Mouse (Mus musculus) CH12F3 (cell line): ENCODE measurements around the gene Adam12.

Experiments used
- in situ Hi-C: fragments of 300-500 bp; cut with MboI; formaldehyde crosslinking; loops from 2 replicates; pipeline ENCODE4 v1.14.3; 2020; ENCODE audit warnings: low sequenced_read_pairs

The Adam12 gene

DNA sequence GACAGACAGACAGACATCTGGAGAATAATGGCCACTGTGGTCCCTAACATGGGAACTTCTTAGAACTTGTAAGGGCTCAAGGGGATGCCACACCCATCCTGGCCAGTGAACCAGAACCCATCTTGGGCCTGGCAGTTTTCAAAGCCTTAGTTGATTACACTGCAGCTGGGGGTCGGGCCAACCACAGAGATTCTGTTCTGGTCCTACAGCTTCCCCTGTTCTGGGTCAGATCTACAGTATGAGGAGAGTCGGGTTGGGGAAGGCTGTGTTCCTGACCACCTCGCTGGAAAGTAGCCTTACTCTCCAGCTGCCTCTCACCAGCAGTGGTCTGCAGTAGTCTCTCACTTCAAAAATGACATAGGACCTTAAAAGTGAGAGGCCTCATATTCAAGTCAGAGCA, 5.7 kb downstream of the Adam12 start:
- in situ Hi-C loops, result no loop called here

DNA sequence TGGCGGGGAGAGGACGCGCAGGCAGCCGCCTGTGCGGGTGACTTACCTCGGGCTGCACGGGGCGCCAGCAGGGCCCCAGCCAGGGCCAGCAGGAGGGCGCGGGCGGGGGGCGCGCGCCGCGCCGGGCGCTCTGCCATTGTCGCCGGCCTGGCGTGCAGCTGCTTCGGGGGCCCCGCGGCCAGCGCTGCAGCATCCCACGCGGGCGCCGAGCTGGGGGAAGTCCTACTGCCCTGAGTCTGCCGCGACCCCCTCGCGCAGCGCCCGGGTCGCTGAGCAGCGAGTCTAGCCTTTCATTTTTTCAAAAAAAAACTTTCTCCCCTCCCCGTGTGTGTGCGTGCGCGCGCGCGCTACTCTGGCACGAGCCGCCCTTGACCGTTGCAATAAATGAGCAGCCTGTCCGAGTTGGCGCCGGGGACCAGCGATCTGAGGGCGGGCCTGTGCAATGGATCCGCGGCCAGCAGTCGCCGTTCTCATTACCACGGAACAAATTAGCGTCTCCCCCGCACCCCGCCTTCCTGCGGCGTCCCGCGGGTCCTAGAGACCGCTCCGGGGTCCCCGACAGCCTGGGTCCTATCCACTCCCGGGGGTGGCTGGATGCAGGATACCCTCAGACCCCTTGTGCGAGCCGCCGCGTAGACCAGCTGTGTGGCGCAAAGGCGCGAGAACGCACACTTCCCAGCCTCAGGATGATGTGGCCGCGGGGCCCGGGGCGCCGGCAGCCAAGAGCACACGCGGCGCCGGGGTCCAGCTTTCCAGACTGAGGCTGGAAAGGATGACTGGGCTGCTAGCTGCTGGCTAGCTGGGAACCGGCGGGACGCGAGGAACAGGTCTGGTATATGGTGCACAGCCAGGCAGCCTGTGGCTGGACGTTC, 7.0 kb downstream of the Adam12 start:
- in situ Hi-C loops, result no loop called here

DNA sequence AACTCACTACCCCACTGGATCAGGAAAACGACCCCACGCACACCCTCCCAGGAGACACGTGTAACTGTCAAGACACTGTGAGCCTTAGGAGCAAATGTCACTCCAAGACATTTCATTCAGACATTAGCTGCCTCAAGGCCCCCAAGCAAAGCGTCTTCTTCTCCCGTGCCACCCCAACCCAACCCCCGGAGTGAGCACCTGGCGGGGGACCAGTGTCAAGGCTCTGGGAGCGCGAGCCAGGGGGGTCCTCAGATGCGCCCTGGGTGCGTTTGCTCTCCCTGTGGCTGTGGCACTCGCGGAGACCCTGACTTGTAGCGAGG, 7.6 kb downstream of the Adam12 start:
- in situ Hi-C loops, result no loop called here

DNA sequence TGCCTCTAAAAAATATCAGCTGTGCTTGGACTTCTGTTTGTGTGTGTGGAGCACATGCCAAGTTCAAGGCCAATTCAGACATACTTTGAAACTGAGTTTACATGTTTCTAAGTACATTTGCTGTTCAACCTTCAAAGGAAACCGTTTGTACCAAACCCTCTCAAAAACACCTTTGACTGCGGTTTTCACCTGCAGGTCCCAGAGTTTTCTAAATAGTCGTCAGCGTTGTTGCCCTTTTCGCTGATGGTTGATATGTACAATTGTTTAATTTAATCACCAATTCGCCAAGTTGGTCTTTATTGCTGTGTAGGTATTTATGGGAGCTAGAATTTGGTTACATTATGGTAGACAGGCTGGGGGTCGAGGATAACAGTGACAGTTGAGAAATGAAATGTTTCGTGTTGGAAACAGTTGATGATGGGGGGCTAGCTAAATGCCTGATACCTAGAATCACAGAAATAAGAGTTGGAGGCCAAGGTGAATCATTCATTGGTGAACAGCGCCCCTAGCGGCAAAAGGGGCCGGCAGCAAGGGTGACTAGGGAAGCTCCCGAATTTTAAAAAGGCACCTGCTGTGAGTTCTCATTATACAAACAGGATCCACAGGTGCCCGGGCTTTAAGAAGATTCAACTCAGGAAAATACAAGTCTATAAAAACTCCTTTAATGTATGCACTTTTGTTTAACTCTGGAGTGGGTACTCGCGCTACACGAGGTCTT, 8.3 kb downstream of the Adam12 start:
- in situ Hi-C loops, result no loop called here

DNA sequence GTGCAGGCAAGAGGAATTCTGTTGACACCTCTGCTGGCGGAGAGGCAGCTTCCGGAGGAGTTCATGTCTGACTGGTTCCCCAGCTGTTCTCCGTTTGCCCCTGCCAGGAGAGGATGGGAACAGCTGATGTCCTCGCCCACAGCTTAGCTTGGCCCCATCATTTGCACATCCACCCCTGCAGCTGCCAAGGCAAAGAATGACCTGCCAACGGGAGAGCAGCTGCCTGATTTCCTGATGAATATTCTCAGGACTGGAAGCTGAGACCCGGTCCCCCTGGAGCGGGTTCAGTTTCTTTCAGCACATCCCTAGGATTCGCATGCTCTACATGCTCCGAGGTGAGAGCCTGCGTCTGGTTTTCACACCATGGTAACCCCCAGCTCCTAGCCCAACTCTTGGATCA, 24.0 kb downstream of the Adam12 start:
- in situ Hi-C loops, result no loop called here

DNA sequence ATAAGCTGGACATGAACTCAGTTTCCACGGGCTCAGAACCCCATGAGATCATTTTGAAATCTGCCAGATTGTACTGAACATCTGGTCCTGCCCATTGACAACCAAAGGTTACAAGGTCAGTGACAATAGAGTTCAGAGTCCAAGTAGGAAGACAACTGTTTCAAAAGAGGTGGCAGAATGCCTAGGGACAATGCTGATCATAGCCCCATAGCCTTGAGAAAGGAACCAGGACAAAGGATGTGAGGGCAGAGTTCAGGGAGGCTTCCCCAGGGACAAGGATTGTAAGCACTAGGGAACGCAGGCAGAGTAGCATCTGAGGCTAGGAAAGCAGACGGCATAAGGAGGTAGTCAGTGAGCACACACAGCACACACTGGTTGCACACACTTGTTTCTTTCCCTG, 38.9 kb downstream of the Adam12 start:
- in situ Hi-C loops, result no loop called here

DNA sequence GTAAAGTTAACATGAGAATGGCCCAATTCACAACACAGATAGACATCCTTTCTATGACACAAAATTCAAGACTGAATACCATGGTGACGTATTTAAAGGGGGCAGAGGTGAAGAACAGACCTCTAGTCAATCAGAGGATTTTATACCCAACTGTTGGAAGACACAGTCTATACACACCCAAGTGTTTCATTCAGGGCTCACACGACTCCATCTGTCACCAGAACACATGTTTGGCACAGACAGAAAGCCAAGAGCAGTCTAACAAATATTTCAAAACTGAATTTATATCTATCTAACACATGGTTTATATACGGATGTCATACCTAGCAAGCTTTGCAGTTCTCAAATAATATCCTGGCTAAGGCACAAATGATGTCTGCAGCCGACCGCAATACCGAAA, 41.8 kb downstream of the Adam12 start:
- in situ Hi-C loops, result no loop called here

DNA sequence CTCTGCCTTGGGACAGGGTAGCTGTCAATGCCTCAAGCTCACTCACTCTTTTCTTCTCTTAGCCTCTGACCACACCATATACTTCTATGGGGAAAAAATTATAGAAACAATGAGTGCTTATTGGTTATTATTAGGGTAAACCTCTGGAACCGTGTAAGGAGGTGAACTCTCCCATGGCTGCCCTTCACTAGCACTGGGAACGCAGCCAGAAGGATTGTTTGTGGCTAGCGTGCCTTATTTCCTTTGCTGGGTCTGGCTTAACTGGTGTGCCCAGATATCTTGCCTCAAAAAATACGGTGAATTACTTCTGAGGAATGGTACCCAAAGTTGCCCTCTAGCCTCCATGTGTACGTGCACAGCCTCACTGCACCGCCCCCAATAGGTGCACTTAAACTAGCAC, 43.4 kb downstream of the Adam12 start:
- in situ Hi-C loops, result no loop called here

DNA sequence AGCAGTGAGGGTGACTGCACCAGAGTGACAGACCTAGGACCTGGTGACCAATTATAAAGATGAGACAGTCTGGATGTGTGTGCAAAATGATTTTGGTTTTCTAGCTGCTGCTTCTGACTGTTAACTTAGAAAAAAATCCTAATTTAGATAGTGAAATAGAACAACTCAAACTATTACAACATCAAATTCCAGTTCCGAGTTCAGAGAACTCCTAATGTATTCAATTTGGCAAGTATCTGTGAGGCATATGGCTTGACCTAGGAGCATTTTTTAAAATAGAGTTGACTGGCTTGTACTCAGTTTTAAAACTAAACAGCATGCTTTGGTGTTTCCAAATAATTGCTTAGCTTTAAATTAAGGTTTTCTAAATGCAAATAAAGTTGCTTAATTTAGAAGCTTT, 44.0 kb downstream of the Adam12 start:
- in situ Hi-C loops, result no loop called here

DNA sequence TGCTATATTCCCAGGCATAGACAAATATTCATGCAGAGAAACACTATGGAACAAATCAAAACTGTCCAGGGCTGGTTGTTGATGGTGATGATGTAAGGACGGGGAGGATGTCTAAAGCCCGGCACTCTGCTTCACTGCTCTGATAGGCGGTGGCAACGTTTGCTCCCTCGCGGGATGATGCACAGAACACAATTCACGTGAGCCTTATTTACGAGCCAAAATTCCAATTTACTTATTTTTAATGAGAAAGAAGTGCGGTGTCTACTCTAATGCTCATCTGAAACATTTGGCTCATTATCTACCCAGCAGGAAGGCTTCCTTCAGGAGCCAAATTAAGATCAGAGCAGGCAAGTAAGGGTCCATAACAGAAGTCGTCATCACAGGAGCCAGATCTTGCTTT, 45.4 kb downstream of the Adam12 start:
- in situ Hi-C loops, result no loop called here

DNA sequence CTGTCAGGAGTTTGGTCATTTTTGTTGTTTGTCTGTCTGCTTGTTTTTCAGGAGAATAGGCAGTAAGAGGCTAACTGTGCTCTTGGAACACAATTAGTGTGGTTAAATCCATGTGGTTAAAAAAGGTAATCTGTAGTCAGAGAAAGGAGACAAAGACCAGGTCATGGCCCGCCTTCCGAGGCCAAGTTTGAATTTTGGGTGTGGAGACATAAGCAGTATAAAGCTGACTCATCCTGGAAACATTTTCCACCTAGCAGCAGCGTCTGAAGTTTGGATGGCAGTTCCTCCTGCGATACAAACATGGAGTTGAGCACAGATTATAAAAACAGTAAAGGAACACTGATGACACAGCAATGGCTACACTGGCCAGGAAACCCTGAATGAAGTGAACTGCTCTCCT, 46.2 kb downstream of the Adam12 start:
- in situ Hi-C loops, result no loop called here

DNA sequence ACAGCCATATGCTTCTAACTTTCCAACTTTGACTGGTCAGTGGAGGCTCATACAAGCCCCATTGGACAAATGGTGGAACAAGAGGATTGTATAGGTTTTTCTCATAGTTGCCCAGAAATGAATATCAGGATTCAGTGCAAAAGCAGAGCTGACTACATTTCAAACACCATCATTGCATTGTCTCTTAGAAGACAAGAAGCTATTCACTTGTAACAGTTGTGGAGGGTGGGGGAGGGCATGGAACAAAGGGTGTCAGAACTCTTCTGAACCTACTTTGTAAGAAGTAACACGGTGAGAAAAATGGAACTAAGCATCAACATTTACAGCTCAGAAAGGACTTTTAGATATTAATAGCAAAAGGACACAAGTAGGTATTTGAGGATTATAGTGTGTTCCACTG, 50.2 kb downstream of the Adam12 start:
- in situ Hi-C loops, result no loop called here

DNA sequence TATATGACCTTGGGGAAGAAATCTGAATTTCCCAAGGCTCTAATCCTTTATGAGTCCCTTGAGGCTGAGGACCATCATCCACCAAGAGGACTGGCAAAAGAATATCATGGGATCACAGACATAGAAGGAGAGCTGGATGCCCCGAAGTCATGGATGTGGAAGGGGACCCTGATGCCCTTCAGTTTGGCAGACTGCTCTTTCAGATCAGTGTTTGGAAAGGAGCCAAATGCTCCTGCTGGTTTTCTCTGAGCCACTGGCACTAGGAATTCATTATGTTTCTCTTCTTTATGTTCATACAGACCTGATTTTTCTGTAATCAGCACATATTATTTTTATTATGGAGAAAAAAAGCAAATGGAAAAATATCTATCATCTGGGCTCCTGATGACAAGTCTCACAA, 50.9 kb downstream of the Adam12 start:
- in situ Hi-C loops, result no loop called here

DNA sequence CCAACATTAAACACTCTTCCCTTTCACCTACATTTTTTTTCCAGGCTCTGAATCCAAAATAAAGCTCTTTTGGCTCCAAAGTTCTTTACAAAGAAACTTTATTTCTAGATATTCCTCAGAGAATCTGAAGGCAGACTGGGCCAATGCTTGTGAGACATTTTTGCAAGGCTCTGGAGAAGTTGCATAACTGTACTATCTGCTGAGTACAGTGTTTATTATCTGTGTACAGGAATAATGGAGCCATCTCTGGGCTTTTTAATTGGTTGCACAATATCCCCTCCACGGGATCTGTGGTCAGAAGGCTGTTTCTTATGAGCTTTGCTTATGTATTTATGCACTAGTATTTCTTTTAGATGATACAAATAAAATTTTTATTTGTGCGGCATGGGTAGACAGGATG, 54.9 kb downstream of the Adam12 start:
- in situ Hi-C loops, result no loop called here

DNA sequence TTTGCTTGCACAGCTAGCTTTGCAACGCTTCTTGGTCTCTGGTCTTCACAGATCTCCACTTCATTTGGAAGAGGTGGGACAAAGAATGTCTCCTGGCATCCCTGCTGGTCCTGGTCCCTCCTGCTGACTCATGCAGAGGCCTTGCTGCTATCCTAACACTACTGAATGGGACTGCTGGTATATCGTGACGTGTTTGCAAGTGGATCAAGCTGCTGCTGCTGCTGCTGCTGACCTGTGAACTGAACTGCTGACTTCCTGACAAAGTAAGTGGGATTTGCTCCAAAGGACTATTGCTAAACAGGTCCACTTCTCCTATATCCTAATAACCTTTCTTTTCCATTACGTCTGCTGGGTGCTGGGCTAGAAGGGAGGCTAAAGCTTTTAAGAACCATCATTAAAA, 56.7 kb downstream of the Adam12 start:
- in situ Hi-C loops, result no loop called here

DNA sequence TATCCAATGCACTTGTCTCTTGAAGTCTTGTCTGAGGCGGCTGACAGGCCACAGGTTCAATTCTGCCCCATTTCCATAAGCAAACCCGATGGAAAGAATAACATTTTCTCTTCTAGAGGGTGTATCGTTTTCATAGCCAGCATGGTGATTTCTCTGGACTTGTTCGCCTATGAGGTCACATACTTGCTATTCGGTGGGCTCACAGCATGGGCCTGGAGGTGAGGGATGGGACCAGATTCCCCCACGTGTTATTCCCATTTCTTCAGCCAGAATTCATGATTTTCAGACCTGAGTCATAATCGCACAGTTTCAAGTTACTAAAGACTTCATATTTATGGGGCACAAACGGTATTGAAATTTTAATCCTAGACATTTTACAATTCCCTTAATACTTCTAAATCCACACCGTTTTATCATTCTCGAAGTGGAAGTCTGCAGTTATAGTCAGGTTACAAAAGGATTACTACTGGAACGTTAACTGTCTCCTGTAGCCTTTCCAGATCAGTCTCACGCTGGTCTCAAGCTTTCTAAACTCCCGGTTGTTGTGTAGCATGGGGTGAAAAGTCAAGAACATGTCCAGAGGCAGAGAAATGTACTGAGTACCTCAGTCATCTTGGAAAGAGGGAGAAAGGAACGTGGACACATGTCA, 58.4 kb downstream of the Adam12 start:
- in situ Hi-C loops, result no loop called here

DNA sequence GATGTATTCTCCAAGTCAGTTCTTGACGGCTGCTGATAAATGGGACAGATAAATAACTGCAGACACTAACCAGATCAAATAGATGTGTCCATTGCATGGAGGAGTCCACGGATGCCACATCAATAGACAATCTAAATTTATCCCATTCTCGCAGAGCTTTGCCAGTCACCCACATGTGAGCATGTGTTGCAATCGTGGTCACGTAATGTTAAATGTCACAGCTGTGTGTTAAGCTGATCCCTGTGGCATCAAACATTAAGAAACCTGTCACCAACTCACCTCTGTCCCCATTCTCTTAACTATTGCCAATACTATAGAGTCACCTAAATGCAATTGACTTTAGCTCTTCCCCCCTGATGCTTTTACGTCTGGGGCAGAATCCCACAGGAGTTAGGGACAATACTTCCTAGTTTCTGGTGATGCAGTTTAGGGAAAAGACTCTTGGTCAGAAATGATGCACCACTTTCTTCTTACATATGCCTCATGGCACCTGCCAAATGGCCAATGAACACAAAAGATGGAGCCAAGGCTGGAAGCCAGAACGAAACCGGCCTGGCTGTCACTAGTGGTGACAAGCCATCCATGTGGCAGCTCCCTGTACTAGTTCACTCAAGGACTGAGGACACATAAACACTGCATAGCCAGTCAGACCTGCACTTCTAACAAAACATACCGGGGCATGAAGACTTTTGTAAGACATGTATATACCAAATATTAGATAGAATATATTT, 61.6 kb downstream of the Adam12 start:
- in situ Hi-C loops, result no loop called here

DNA sequence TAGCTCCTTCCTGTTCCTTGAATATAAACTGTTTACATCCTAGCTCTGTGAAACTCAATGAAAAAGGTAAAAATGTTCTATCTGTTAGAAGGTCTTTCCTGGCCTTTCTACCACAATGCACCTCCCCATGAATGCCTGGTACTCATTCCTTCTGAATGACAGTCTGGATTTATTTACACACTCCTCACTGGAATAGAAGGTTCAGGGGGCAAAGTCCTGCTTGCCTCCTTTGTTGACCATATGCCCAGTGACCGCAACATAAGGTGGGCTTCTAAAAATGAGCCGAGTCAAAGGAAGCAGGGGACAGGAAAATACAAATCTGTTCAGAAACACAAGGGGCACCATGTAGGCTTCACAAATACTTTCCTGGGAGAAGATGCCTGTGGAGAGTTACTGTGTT, 62.2 kb downstream of the Adam12 start:
- in situ Hi-C loops, result no loop called here

DNA sequence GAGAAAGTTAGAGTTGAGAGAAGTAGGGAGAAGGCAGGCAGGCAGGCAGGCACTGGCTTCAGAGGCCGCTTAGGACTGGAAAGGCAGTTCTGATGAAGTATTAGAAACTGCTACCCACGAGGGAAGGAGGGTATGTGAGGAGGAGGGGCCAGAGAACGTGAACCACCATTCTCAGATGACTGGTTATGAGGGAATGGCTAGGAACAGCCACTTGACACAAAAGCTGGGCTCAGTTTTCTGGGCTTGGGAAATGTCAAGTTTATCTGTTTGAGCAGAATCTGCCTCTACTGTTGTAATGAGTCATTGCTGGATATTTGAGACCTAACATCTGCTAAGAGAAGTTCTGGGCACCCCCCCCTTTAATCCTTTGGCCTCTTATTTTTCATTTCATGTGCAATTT, 64.4 kb downstream of the Adam12 start:
- in situ Hi-C loops, result no loop called here

DNA sequence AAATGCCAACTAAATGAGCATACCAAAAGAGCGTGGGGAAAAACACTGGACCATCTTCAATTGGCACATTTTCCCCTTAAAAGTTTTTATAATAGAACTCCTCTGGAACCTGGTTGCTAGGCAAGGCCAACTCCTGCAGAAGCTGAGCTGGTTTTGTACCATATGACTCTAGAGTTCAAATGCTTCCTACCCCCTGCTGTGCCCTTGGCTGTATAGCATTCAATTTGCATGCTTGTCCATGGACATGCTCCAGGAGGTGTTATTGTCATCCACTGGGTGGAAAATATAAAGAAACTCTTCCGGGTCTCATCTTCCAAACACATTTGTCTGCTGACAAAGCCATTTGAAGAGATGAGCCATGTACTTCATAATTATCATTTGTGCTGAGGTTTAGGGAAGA, 68.2 kb downstream of the Adam12 start:
- in situ Hi-C loops, result no loop called here

DNA sequence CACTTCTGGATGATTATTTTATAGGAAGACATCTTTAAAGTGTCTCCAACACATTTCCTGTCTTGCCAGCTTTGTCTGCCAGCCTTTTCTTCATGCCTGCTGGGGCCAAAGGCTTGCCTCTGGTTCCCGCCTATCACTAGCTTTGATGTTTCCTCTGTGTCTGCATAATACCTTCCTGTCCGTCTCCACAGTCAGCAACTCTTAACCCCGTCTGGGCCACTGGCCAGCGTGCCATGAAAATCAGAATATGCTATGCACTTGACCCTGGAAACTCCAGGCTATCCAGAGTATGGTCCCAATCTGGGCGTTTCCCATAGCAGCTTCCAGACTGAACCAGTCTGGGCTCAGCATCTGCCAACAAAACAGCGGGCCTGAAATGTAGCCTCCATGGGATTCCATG, 69.1 kb downstream of the Adam12 start:
- in situ Hi-C loops, result no loop called here

DNA sequence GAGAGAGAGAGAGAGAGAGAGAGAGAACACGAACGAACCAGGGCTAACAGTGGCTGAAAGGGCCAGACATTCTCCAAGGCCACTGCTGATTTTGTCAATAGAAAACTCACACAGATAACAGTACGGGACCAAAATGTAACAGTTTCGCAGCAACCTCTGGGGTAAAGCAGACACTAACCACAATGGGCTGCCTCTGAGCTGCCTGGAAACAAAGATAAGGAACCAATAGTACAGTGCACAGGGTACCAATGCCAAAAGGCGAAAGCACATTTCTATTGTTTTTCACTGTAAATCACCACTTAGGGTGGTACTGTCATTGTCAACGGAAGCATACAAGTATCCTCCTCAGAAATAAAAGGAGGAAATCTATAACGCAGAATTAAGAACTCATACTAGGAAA, 72.3 kb downstream of the Adam12 start:
- in situ Hi-C loops, result no loop called here
